Mouse (Mus musculus) G1E (cell line): ENCODE measurements around the gene Rapgef2.

Source experiments
- CTCF ChIP-seq: IDR thresholded peaks from 2 replicates; pipeline ENCODE4 v1.5.1; 2012; ENCODE audit warnings: low read depth, low read length, inconsistent platforms, mixed read lengths
- GATA1 ChIP-seq: IDR thresholded peaks from 2 replicates; pipeline ENCODE4 v1.6.1; 2012; ENCODE audit warnings: borderline replicate concordance, low read length, inconsistent platforms, mixed read lengths
- POLR2AphosphoS5 ChIP-seq: IDR thresholded peaks from 2 replicates; pipeline ENCODE4 v1.6.1; 2012; ENCODE audit warnings: low read depth, low read length, inconsistent platforms; ENCODE audit not compliant: insufficient replicate concordance

DNA sequence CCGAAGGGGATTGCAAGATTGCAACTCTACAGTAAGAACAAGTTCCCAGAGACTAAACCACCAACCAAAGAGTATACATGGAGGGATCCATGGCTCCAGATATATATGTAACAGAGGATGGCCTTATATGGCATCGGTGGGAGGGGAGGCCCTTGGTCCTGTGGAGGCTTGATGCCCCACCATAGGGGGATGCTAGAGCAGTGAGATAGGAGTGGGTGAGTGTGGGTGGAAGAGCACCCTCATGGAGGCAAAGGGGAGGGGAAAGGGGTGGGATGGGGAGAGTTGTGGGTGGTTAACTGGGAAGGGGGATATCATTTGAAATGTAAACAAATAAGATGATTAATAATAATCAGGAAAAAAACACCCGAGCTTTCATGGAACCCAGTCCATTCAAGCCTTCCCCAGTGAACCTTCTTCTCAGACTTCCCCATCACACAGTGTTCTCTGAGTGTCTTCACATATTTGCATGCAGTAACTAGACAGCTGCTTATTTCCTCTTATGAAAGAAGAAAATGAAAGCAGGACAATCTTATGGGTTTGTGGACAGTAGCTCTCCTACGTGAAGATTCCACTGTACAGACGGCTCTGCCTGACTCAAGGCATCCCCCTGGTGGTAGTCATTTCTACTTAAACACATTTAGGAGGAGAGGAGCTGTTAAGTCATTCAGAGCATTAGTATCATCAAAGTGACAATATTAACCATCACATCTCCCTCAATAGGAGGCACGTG, 89.4 kb downstream of the Rapgef2 start:
- TF ChIP-seq CTCF = 0 out of 2 replicates have a peak, but pooled peaks have one; percentile 17
- TF ChIP-seq GATA1 = no peak
- no peak for TF ChIP-seq POLR2AphosphoS5
